Mouse (Mus musculus): ENCODE measurements at regions not wholly inside any gene's neighbourhood (a gene's known extent, or its start where the extent isn't known, plus 50 kb on each side); places are given as distances from the start of the nearest gene placed in this dataset.
"Not testable (repeated sequence)": the region's sequence is repeated elsewhere in the genome, so short reads cannot be mapped to it uniquely, and the experiment has no call there.

GRCm38 (mm10) chr12:114047991-114048390 is 504.3 kb downstream of the Adam6a start:
- H3K9me3 ChIP-seq (ENCODE audit: control insufficient read depth, low read length); H3K9ac ChIP-seq (ENCODE audit: low read depth, low read length); H3K36me3 ChIP-seq (ENCODE audit: control insufficient read depth, insufficient read depth, low read length); H3K4me2 ChIP-seq (ENCODE audit: low read depth, low read length); DNase-seq (ENCODE audit: low spot score); H3K27ac ChIP-seq (replicated peaks; ENCODE audit: low read depth, low read length); H3K27me3 ChIP-seq (replicated peaks; ENCODE audit: control insufficient read depth, insufficient read depth, low read length); ATAC-seq (ENCODE audit: low read depth); H3K4me3 ChIP-seq (ENCODE audit: low read depth, low read length); H3K4me1 ChIP-seq (ENCODE audit: control insufficient read depth, insufficient read depth, low read length): not testable (repeated sequence)
- 64% methylated on average over 8 of the region's 8 CpGs for WGBS

- no peak for ATAC-seq (ENCODE audit: low read depth)
- Histone ChIP-seq H3K4me3 (ENCODE audit: low read depth, low read length) (no peak overlapping the region), H3K9me3 (ENCODE audit: control insufficient read depth, low read length) (no peaks in the 10 kb centered on the region), H3K4me2 (ENCODE audit: low read depth, low read length) (no peak overlapping the region), H3K27me3 (replicated peaks; ENCODE audit: control insufficient read depth, insufficient read depth, low read length) (no peaks in the 10 kb centered on the region), H3K9ac (ENCODE audit: low read depth, low read length) (no peak overlapping the region), H3K4me1 (ENCODE audit: control insufficient read depth, insufficient read depth, low read length) (no peaks in the 10 kb centered on the region), H3K36me3 (ENCODE audit: control insufficient read depth, insufficient read depth, low read length) (no peaks in the 10 kb centered on the region), H3K27ac (replicated peaks; ENCODE audit: low read depth, low read length) (no peak overlapping the region)
- no peak for DNase-seq (ENCODE audit: low spot score)
- 85% methylated on average over 2 of the region's 2 CpGs for WGBS
Measured at GRCm38 (mm10) chr12:114053341-114053740, 509.6 kb downstream of the Adam6a start.

DNA sequence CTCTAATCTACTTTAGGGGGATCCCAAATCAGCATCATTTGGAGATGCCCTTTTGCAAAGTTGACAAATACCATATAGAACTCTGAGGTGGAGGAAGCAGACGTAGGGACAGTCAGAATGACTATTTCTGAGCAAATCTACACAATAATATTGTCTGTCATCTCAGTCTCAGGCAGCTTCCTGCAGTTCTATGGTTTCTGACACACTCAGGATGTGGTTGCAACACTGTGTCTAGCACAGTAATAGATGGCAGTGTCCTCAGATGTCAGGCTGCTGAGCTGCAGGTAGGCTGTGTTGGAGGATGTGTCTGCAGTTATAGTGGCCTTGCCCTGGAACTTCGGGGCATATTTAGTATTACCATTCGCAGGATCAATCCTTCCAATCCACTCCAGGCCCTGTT is 515.9 kb downstream of the Adam6a start:
- H3K4me1 ChIP-seq (ENCODE audit: control insufficient read depth, insufficient read depth, low read length) = no peaks in the 10 kb centered on the region
- no peak overlapping the region for H3K4me2 ChIP-seq (ENCODE audit: low read depth, low read length)
- ATAC-seq (ENCODE audit: low read depth) (no peak), DNase-seq (ENCODE audit: low spot score) (no peak)
- H3K27ac ChIP-seq (replicated peaks; ENCODE audit: low read depth, low read length) = no peak overlapping the region
- H3K36me3 ChIP-seq (ENCODE audit: control insufficient read depth, insufficient read depth, low read length) = no peaks in the 10 kb centered on the region
- 0 out of 2 replicates have a peak, but pooled peaks cover 8% of the 10 kb centered on the region for H3K9me3 ChIP-seq (ENCODE audit: control insufficient read depth, low read length)
- WGBS = 48% methylated on average over 3 of the region's 3 CpGs
- H3K9ac ChIP-seq (ENCODE audit: low read depth, low read length) = no peak overlapping the region
- no peak overlapping the region for H3K4me3 ChIP-seq (ENCODE audit: low read depth, low read length)
- H3K27me3 ChIP-seq (replicated peaks; ENCODE audit: control insufficient read depth, insufficient read depth, low read length) = no peaks in the 10 kb centered on the region

DNA sequence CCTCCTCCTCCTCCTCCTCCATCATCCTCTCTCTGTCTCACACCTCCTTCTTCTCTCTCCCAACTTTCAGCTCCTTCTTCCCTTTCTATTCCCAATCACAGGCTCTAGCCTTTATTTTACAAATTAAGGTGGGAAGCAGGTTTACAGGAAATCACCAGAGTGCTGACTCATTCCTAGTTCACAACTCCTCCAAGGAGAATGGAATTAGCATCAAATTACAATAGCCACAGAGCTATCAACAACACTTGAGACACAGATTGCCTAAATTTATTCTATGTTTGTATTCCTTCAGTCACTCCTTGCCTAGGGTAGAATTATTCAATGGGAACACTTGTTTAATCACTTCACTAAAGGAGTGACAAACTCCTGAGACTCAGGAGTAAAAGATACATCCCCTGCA is 523.5 kb downstream of the Adam6a start:
- Histone ChIP-seq H3K36me3 (ENCODE audit: control insufficient read depth, insufficient read depth, low read length) (no peaks in the 10 kb centered on the region), H3K27ac (replicated peaks; ENCODE audit: low read depth, low read length) (no peak overlapping the region), H3K4me2 (ENCODE audit: low read depth, low read length) (no peak overlapping the region), H3K4me3 (ENCODE audit: low read depth, low read length) (no peak overlapping the region), H3K9me3 (ENCODE audit: control insufficient read depth, low read length) (0 out of 2 replicates have a peak, but pooled peaks cover 22% of the 10 kb centered on the region), H3K9ac (ENCODE audit: low read depth, low read length) (no peak overlapping the region), H3K27me3 (replicated peaks; ENCODE audit: control insufficient read depth, insufficient read depth, low read length) (no peaks in the 10 kb centered on the region), H3K4me1 (ENCODE audit: control insufficient read depth, insufficient read depth, low read length) (no peaks in the 10 kb centered on the region)
- DNase-seq (ENCODE audit: low spot score) (no peak), ATAC-seq (ENCODE audit: low read depth) (no peak)

DNA sequence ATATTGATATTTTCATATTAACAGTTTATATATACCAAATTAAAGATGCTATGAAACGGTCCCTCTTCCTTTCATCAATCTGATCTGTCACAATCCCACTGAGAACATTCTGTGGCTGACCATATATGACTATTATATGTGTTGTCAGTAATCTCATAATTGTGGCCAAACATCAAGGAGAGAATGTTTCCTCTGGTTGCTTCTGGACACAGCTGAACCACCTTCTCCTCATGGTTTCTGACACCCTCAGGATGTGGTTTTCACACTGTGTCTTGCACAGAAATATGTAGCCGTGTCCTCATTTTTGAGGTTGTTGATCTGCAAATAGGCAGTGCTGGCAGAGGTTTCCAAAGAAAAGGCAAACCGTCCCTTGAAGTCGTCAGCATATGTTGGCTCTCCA is 565.0 kb downstream of the Adam6a start:
- H3K9me3 ChIP-seq (ENCODE audit: control insufficient read depth, low read length); H3K36me3 ChIP-seq (ENCODE audit: control insufficient read depth, insufficient read depth, low read length); H3K27me3 ChIP-seq (replicated peaks; ENCODE audit: control insufficient read depth, insufficient read depth, low read length); H3K27ac ChIP-seq (replicated peaks; ENCODE audit: low read depth, low read length); ATAC-seq (ENCODE audit: low read depth); H3K4me1 ChIP-seq (ENCODE audit: control insufficient read depth, insufficient read depth, low read length); H3K4me3 ChIP-seq (ENCODE audit: low read depth, low read length); H3K9ac ChIP-seq (ENCODE audit: low read depth, low read length); DNase-seq (ENCODE audit: low spot score); H3K4me2 ChIP-seq (ENCODE audit: low read depth, low read length): not testable (repeated sequence)
- WGBS = 87% methylated on average over 4 of the region's 4 CpGs

DNA sequence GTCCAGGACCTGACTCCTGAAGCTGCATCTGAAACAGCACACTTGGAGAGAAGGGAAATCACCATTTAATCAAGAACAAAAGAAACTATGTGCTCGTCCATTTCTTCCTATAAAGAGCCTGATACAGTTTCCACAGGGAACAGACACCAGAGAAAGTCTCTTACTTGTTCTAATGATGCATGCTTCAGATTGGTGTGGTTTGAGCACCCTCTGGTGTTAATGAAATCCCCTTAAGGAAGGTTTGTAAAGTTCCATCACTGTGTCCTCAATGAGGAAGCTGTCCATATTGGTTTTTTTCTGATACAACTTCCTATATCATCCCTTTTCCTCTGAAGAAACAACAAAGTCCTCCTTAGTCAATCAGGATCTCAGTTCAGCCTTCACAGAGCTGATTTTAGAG is 591.2 kb downstream of the Adam6a start:
- Histone ChIP-seq H3K27me3 (replicated peaks; ENCODE audit: control insufficient read depth, insufficient read depth, low read length) (no peaks in the 10 kb centered on the region), H3K4me3 (ENCODE audit: low read depth, low read length) (no peak overlapping the region), H3K9ac (ENCODE audit: low read depth, low read length) (no peak overlapping the region), H3K9me3 (ENCODE audit: control insufficient read depth, low read length) (peaks cover 22% of the 10 kb centered on the region; the same call in 1 of the 2 replicates), H3K27ac (replicated peaks; ENCODE audit: low read depth, low read length) (no peak overlapping the region), H3K4me1 (ENCODE audit: control insufficient read depth, insufficient read depth, low read length) (no peaks in the 10 kb centered on the region), H3K36me3 (ENCODE audit: control insufficient read depth, insufficient read depth, low read length) (no peaks in the 10 kb centered on the region), H3K4me2 (ENCODE audit: low read depth, low read length) (no peak overlapping the region)
- DNase-seq (ENCODE audit: low spot score) = no peak
- ATAC-seq (ENCODE audit: low read depth) = no peak
- 48% methylated on average over 1 of the region's 1 CpGs for WGBS

DNA sequence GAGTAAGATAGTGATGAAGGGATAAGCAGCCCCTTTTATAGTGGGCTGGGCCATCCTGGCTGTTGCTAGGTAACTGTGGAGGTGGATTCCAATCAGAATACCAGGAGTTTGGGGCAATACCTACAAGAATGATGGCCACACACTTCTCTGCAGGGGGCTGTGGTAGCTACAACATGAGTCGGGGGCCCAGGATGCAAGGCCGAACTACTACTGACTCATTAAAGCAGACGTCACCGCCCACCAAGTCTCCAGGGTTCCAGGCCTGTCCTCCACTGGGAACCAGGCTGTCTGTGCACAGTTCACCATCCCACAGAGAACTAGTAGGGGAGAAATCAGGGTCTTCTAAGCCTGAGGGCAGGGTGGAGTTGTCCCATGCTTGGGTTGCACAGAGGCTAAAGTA is 605.1 kb downstream of the Adam6a start:
- Histone ChIP-seq H3K36me3 (ENCODE audit: control insufficient read depth, insufficient read depth, low read length) (no peaks in the 10 kb centered on the region), H3K4me3 (ENCODE audit: low read depth, low read length) (no peak overlapping the region), H3K27ac (replicated peaks; ENCODE audit: low read depth, low read length) (no peak overlapping the region), H3K4me1 (ENCODE audit: control insufficient read depth, insufficient read depth, low read length) (no peaks in the 10 kb centered on the region), H3K9me3 (ENCODE audit: control insufficient read depth, low read length) (peaks cover 45% of the 10 kb centered on the region), H3K4me2 (ENCODE audit: low read depth, low read length) (no peak overlapping the region), H3K27me3 (replicated peaks; ENCODE audit: control insufficient read depth, insufficient read depth, low read length) (no peaks in the 10 kb centered on the region), H3K9ac (ENCODE audit: low read depth, low read length) (no peak overlapping the region)
- WGBS = 84% methylated on average over 4 of the region's 4 CpGs
- ATAC-seq (ENCODE audit: low read depth) (no peak), DNase-seq (ENCODE audit: low spot score) (no peak)

DNA sequence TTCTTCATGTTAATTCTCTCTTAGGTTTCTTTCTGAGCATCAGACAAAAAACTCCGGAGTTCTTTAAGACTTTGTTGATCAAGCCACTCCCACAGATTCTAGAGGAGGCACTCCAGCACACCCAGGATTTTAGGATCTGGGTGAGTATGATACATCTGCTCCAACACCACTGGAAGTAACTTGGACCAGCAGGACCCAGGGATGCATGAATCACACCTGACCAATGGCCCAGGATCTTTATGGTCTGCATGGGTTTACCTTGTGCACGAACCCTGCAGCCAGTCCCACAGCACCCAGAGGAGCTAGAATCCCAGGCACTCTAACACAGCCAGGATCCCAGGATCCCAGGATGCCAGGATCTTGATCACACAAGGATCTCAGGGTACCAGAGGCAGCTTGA is 628.6 kb downstream of the Adam6a start:
- H3K4me3 ChIP-seq (ENCODE audit: low read depth, low read length) = no peak overlapping the region
- H3K4me2 ChIP-seq (ENCODE audit: low read depth, low read length) = no peak overlapping the region
- WGBS = 72% methylated on average over 2 of the region's 2 CpGs
- H3K4me1 ChIP-seq (ENCODE audit: control insufficient read depth, insufficient read depth, low read length) = no peaks in the 10 kb centered on the region
- no peak overlapping the region for H3K27ac ChIP-seq (replicated peaks; ENCODE audit: low read depth, low read length)
- no peak overlapping the region for H3K9ac ChIP-seq (ENCODE audit: low read depth, low read length)
- DNase-seq (ENCODE audit: low spot score) (no peak), ATAC-seq (ENCODE audit: low read depth) (no peak)
- H3K9me3 ChIP-seq (ENCODE audit: control insufficient read depth, low read length) = no peaks in the 10 kb centered on the region
- H3K27me3 ChIP-seq (replicated peaks; ENCODE audit: control insufficient read depth, insufficient read depth, low read length) = no peaks in the 10 kb centered on the region
- H3K36me3 ChIP-seq (ENCODE audit: control insufficient read depth, insufficient read depth, low read length) = no peaks in the 10 kb centered on the region

DNA sequence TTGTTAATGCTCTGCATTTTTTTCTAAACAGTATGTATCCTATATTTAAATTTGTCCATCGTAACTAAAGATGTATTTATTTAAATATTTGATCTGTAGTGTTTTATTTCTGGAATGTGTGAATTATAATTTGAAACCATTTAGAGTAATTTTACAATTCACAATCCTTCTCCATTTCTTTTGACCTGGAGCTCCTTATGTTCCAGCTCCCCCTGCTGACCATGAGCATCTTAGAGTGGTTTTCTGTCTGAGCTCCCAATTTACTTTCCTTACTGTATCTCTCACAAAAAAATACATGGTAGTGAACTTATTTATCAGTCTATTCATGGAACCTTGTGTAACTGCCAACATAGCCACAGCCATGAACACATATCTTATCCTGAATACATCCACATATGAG is 655.8 kb downstream of the Adam6a start:
- no peak overlapping the region for H3K27ac ChIP-seq (replicated peaks; ENCODE audit: low read depth, low read length)
- DNase-seq (ENCODE audit: low spot score) (no peak), ATAC-seq (ENCODE audit: low read depth) (no peak)
- 53% methylated on average over 1 of the region's 1 CpGs for WGBS
- H3K4me2 ChIP-seq (ENCODE audit: low read depth, low read length) = no peak overlapping the region
- H3K9ac ChIP-seq (ENCODE audit: low read depth, low read length) = no peak overlapping the region
- H3K4me3 ChIP-seq (ENCODE audit: low read depth, low read length) = no peak overlapping the region
- peaks cover 15% of the 10 kb centered on the region for H3K9me3 ChIP-seq (ENCODE audit: control insufficient read depth, low read length)
- H3K4me1 ChIP-seq (ENCODE audit: control insufficient read depth, insufficient read depth, low read length) = no peaks in the 10 kb centered on the region
- H3K27me3 ChIP-seq (replicated peaks; ENCODE audit: control insufficient read depth, insufficient read depth, low read length) = no peaks in the 10 kb centered on the region
- H3K36me3 ChIP-seq (ENCODE audit: control insufficient read depth, insufficient read depth, low read length) = no peaks in the 10 kb centered on the region
